Mouse (Mus musculus): ENCODE data around the gene Agfg2.

- TF ChIP-seq CTCF (conservative IDR thresholded peaks at IDR 0.05; ENCODE audit: low read length) (no peak), NANOG (IDR thresholded peaks at IDR 0.05; ENCODE audit: borderline replicate concordance, low read length) (no peak)
Measured at GRCm38 (mm10) chr5:137629906-137630545, 54.5 kb downstream of the Agfg2 start.
